Mouse (Mus musculus) liver, embryonic 15.5 days (tissue): Measurements from ENCODE around the gene Zdhhc20. TPM values are rescaled to one million over a fixed set of nuclear protein-coding genes. Genes with fewer than 3 reads are reported as not detected.
"Not testable (repeated sequence)": the region's sequence is repeated elsewhere in the genome, so short reads cannot be mapped to it uniquely, and the experiment has no call there.

Experiments
- ATAC-seq: fragments of 200-750 bp; cut with Nextera tagmentation; 2 replicates; pipeline ENCODE4 v1.8.0; 2017; ENCODE audit warnings: moderate number of reproducible peaks, mild to moderate bottlenecking, moderate library complexity; ENCODE audit not compliant: insufficient read depth
- H3K27ac ChIP-seq: fragments of 300-500 bp; sonication (generic); replicated peaks from 2 replicates; pipeline ENCODE4 v1.5.1; 2015; ENCODE audit warnings: mild to moderate bottlenecking, inconsistent platforms
- H3K27me3 ChIP-seq: fragments of 300-500 bp; sonication (generic); 2 replicates; pipeline ENCODE4 v1.6.1; 2015; ENCODE audit warnings: mild to moderate bottlenecking, inconsistent platforms
- H3K36me3 ChIP-seq: fragments of 300-500 bp; sonication (generic); replicated peaks from 2 replicates; pipeline ENCODE4 v1.6.1; 2015; ENCODE audit warnings: moderate library complexity, mild to moderate bottlenecking, inconsistent platforms
- H3K4me1 ChIP-seq: fragments of 300-500 bp; sonication (generic); replicated peaks from 2 replicates; pipeline ENCODE4 v1.6.1; 2015; ENCODE audit warnings: inconsistent platforms
- H3K4me2 ChIP-seq: fragments of 300-500 bp; sonication (generic); 2 replicates; pipeline ENCODE4 v1.6.1; 2015; ENCODE audit warnings: moderate library complexity, mild to moderate bottlenecking, inconsistent platforms
- H3K4me3 ChIP-seq: fragments of 300-500 bp; sonication (generic); replicated peaks from 2 replicates; pipeline ENCODE4 v1.5.1; 2015; ENCODE audit warnings: mild to moderate bottlenecking, inconsistent platforms
- H3K9ac ChIP-seq: fragments of 300-500 bp; sonication (generic); 2 replicates; pipeline ENCODE4 v1.6.1; 2015; ENCODE audit warnings: moderate library complexity, mild to moderate bottlenecking, inconsistent platforms
- H3K9me3 ChIP-seq: fragments of 300-500 bp; sonication (generic); replicated peaks from 2 replicates; pipeline ENCODE4 v1.6.1; 2016; ENCODE audit warnings: inconsistent platforms
- WGBS: fragments of 180-500 bp; shearing (Covaris S2); methylation state at CpG from one replicate; pipeline ENCODE4 v1.1.7; 2015; ENCODE audit warnings: mixed read lengths; ENCODE audit not compliant: insufficient replicate concordance; 5-methylcytosine and 5-hydroxymethylcytosine counted together
- polyA plus RNA-seq: library from polyadenylated mRNA; unstranded; fragments of >200 nt; fragmentation: Nextera tagmentation; extraction: Ambion mirVana; gene quantifications from 2 replicates; pipeline ENCODE4 v1.2.1, GENCODE M21; 2015

Zdhhc20 gene
- polyA plus RNA-seq, 1 experiment from 2014 or later, result 11.4 TPM

GRCm38 (mm10) chr14:57859520-57859919, 30.6 kb downstream of the Zdhhc20 start:
- Histone ChIP-seq H3K4me3 (no peak overlapping the region), H3K36me3 (0 out of 2 replicates have a peak, but pooled peaks cover 2% of the 10 kb centered on the region), H3K27ac (no peak overlapping the region), H3K4me2 (no peak overlapping the region), H3K27me3 (no peaks in the 10 kb centered on the region), H3K9ac (no peak overlapping the region), H3K9me3 (no peaks in the 10 kb centered on the region), H3K4me1 (no peaks in the 10 kb centered on the region)
- no peak for ATAC-seq

- H3K9ac ChIP-seq, result no peak overlapping the region
- H3K4me2 ChIP-seq, result no peak overlapping the region
- no peaks in the 10 kb centered on the region for H3K9me3 ChIP-seq
- ATAC-seq, result no peak
- H3K36me3 ChIP-seq, result 0 out of 2 replicates have a peak, but pooled peaks cover 2% of the 10 kb centered on the region
- H3K4me1 ChIP-seq, result no peaks in the 10 kb centered on the region
- H3K27ac ChIP-seq, result no peak overlapping the region
- no peak overlapping the region for H3K4me3 ChIP-seq
- WGBS, result 65% methylated on average over 2 of the region's 2 CpGs
- no peaks in the 10 kb centered on the region for H3K27me3 ChIP-seq
Observed at GRCm38 (mm10) chr14:57858601-57859000, 31.5 kb downstream of the Zdhhc20 start.

GRCm38 (mm10) chr14:57856037-57856436, 34.0 kb downstream of the Zdhhc20 start:
- H3K4me2 ChIP-seq, H3K36me3 ChIP-seq, H3K27me3 ChIP-seq, H3K27ac ChIP-seq, ATAC-seq, H3K9ac ChIP-seq, H3K9me3 ChIP-seq, H3K4me1 ChIP-seq, H3K4me3 ChIP-seq: not testable (repeated sequence)

GRCm38 (mm10) chr14:57852961-57853360, 37.1 kb downstream of the Zdhhc20 start:
- Histone ChIP-seq H3K9me3 (no peaks in the 10 kb centered on the region), H3K9ac (no peak overlapping the region), H3K27me3 (no peaks in the 10 kb centered on the region), H3K4me2 (no peak overlapping the region), H3K27ac (no peak overlapping the region), H3K36me3 (0 out of 2 replicates have a peak, but pooled peaks cover 6% of the 10 kb centered on the region), H3K4me3 (no peak overlapping the region), H3K4me1 (no peaks in the 10 kb centered on the region)
- WGBS, result 69% methylated on average over 2 of the region's 2 CpGs
- ATAC-seq, result no peak

GRCm38 (mm10) chr14:57850330-57850729, 39.7 kb downstream of the Zdhhc20 start:
- WGBS, result 55% methylated on average over 3 of the region's 3 CpGs
- H3K4me1 ChIP-seq, result no peaks in the 10 kb centered on the region
- H3K4me2 ChIP-seq, result no peak overlapping the region
- no peak overlapping the region for H3K9ac ChIP-seq
- 0 out of 2 replicates have a peak, but pooled peaks cover 4% of the 10 kb centered on the region for H3K36me3 ChIP-seq
- no peaks in the 10 kb centered on the region for H3K27me3 ChIP-seq
- no peak overlapping the region for H3K27ac ChIP-seq
- no peak for ATAC-seq
- no peaks in the 10 kb centered on the region for H3K9me3 ChIP-seq
- no peak overlapping the region for H3K4me3 ChIP-seq

GRCm38 (mm10) chr14:57848646-57849045, 41.4 kb downstream of the Zdhhc20 start:
- no peak for ATAC-seq
- H3K4me2 ChIP-seq, result no peak overlapping the region
- 0 out of 2 replicates have a peak, but pooled peaks cover 9% of the 10 kb centered on the region for H3K36me3 ChIP-seq
- WGBS, result 58% methylated on average over 2 of the region's 2 CpGs
- no peaks in the 10 kb centered on the region for H3K9me3 ChIP-seq
- no peak overlapping the region for H3K27ac ChIP-seq
- H3K27me3 ChIP-seq, result no peaks in the 10 kb centered on the region
- no peak overlapping the region for H3K4me3 ChIP-seq
- no peak overlapping the region for H3K9ac ChIP-seq
- peaks cover 14% of the 10 kb centered on the region for H3K4me1 ChIP-seq

GRCm38 (mm10) chr14:57848061-57848460, 42.0 kb downstream of the Zdhhc20 start:
- peaks cover 14% of the 10 kb centered on the region for H3K4me1 ChIP-seq
- H3K27ac ChIP-seq, ATAC-seq, H3K9me3 ChIP-seq, H3K4me2 ChIP-seq, H3K27me3 ChIP-seq, H3K9ac ChIP-seq, H3K36me3 ChIP-seq, H3K4me3 ChIP-seq: not testable (repeated sequence)
- 72% methylated on average over 5 of the region's 5 CpGs for WGBS

GRCm38 (mm10) chr14:57844535-57844934, 45.5 kb downstream of the Zdhhc20 start:
- Histone ChIP-seq H3K4me2 (no peak overlapping the region), H3K36me3 (0 out of 2 replicates have a peak, but pooled peaks cover 5% of the 10 kb centered on the region), H3K4me3 (no peak overlapping the region), H3K27me3 (no peaks in the 10 kb centered on the region), H3K9me3 (no peaks in the 10 kb centered on the region), H3K4me1 (peaks cover 14% of the 10 kb centered on the region), H3K9ac (no peak overlapping the region), H3K27ac (0 out of 2 replicates have a peak overlapping the region, but pooled peaks have one; percentile 22)
- 64% methylated on average over 3 of the region's 3 CpGs for WGBS
- ATAC-seq, result peak; percentile 70

GRCm38 (mm10) chr14:57835157-57835556, 54.9 kb downstream of the Zdhhc20 start:
- peak; percentile 81 for ATAC-seq
- no peaks in the 10 kb centered on the region for H3K27me3 ChIP-seq
- no peak overlapping the region for H3K4me3 ChIP-seq
- H3K9ac ChIP-seq, result no peak overlapping the region
- no peaks in the 10 kb centered on the region for H3K9me3 ChIP-seq
- 23% methylated on average over 10 of the region's 10 CpGs for WGBS
- H3K4me1 ChIP-seq, result peaks cover 11% of the 10 kb centered on the region
- H3K4me2 ChIP-seq, result no peak overlapping the region
- no peak overlapping the region for H3K27ac ChIP-seq
- peaks cover 11% of the 10 kb centered on the region for H3K36me3 ChIP-seq

- Histone ChIP-seq H3K9me3 (no peaks in the 10 kb centered on the region), H3K27me3 (no peaks in the 10 kb centered on the region), H3K4me3 (no peak overlapping the region), H3K27ac (no peak overlapping the region), H3K4me2 (no peak overlapping the region), H3K9ac (no peak overlapping the region), H3K4me1 (peaks cover 11% of the 10 kb centered on the region), H3K36me3 (peaks cover 9% of the 10 kb centered on the region)
- no peak for ATAC-seq
- 90% methylated on average over 2 of the region's 2 CpGs for WGBS
Observed at GRCm38 (mm10) chr14:57833526-57833925, 56.5 kb downstream of the Zdhhc20 start.

- peak overlapping the region; percentile 90 for H3K27ac ChIP-seq
Observed at GRCm38 (mm10) chr14:57827284-57827683, 62.8 kb downstream of the Zdhhc20 start.

More at GRCm38 (mm10) chr14:57827284-57827683, 62.8 kb downstream of the Zdhhc20 start:
- H3K9ac ChIP-seq, result peak overlapping the region; percentile 93; the same call in 1 of the 2 replicates
- peaks cover 28% of the 10 kb centered on the region for H3K4me1 ChIP-seq
- H3K9me3 ChIP-seq, result no peaks in the 10 kb centered on the region
- 37% methylated on average over 1 of the region's 1 CpGs for WGBS
- H3K27me3 ChIP-seq, result no peaks in the 10 kb centered on the region
- H3K36me3 ChIP-seq, result peaks cover 16% of the 10 kb centered on the region
- ATAC-seq, result no peak
- peak overlapping the region; percentile 96 for H3K4me3 ChIP-seq
- H3K4me2 ChIP-seq, result peak overlapping the region; percentile 84
